Mouse (Mus musculus): ENCODE results near the gene Cox17.

- no peak for TF ChIP-seq CTCF (IDR thresholded peaks at IDR 0.05)
- TF ChIP-seq POLR2A (IDR thresholded peaks at IDR 0.05; ENCODE audit: insufficient read depth, low read depth, low read length) = no peak
Measured at GRCm38 (mm10) chr16:38383683-38384082, 36.9 kb downstream of the Cox17 start.

Measured in heart, adult 2 months (tissue).